Mouse (Mus musculus) CH12.LX (cell line): ENCODE measurements around the gene Emc10. TPM values are rescaled to one million over a fixed set of nuclear protein-coding genes. Genes with fewer than 3 reads are reported as not detected.

ENCODE experiments used
- DNase-seq: peaks from one replicate; pipeline ENCODE4 v3.0.0-alpha.2; 2013; ENCODE audit errors: extremely low read depth
- H3K27ac ChIP-seq: 2 replicates; pipeline ENCODE4 v1.5.1; 2012; ENCODE audit warnings: low read depth, mild to moderate bottlenecking, control low read depth, moderate library complexity; ENCODE audit not compliant: insufficient read depth
- H3K27me3 ChIP-seq: replicated peaks from 2 replicates; pipeline ENCODE3; 2012; ENCODE audit warnings: inconsistent platforms
- H3K36me3 ChIP-seq, 2 experiments: replicated peaks in 1 of 2; 2 replicates each; pipeline versions ENCODE3 to v1.6.1; 2012; ENCODE audit warnings: inconsistent platforms in 1 of 2, low read length in 1 of 2, mild to moderate bottlenecking in 1 of 2, mixed read lengths in 1 of 2, moderate library complexity in 1 of 2; ENCODE audit not compliant: control insufficient read depth in 1 of 2, insufficient read depth in 1 of 2
- H3K4me1 ChIP-seq, 2 experiments: 2 replicates each; pipeline ENCODE4 v1.6.1; 2012; ENCODE audit warnings: inconsistent platforms in 1 of 2, moderate library complexity in 1 of 2; ENCODE audit not compliant: insufficient read depth in 2 of 2, control insufficient read depth in 1 of 2
- H3K4me2 ChIP-seq: 2 replicates; pipeline ENCODE4 v1.6.1; 2012; ENCODE audit warnings: low read depth, mild to moderate bottlenecking, control low read depth; ENCODE audit not compliant: poor library complexity, insufficient read depth, severe bottlenecking
- H3K4me3 ChIP-seq, 3 experiments: fragments of 150-350 bp in 1 of 3; sonication (generic) in 1 of 3; replicated peaks in 1 of 3; 2 replicates each; pipeline versions ENCODE3 to v1.5.1; 2011 to 2012; ENCODE audit warnings: low read depth in 2 of 3, low read length in 2 of 3, mild to moderate bottlenecking in 2 of 3, moderate library complexity in 2 of 3, control low read depth in 1 of 3, improper control_type of control experiment in 1 of 3, inconsistent platforms in 1 of 3, mixed read lengths in 1 of 3; ENCODE audit not compliant: poor library complexity in 1 of 3
- H3K79me2 ChIP-seq: replicated peaks from 2 replicates; pipeline ENCODE4 v1.6.1; 2012; ENCODE audit warnings: mild to moderate bottlenecking, moderate library complexity; ENCODE audit not compliant: control insufficient read depth, poor library complexity, insufficient read depth, severe bottlenecking; ENCODE audit errors: extremely low read depth
- H3K9ac ChIP-seq: 2 replicates; pipeline ENCODE4 v1.6.1; 2012; ENCODE audit warnings: low read depth, mild to moderate bottlenecking, control low read depth, moderate library complexity; ENCODE audit not compliant: insufficient read depth
- H3K9me3 ChIP-seq: replicated peaks from 2 replicates; pipeline ENCODE3; 2012; ENCODE audit warnings: low read length, inconsistent platforms, mixed read lengths
- BHLHE40 ChIP-seq: IDR thresholded peaks from 2 replicates; pipeline ENCODE4 v1.6.1; 2011; ENCODE audit warnings: mild to moderate bottlenecking, low read depth, low read length, improper control_type of control experiment
- CHD1 ChIP-seq: IDR thresholded peaks from 2 replicates; pipeline ENCODE4 v1.6.1; 2012; ENCODE audit warnings: low read depth, low read length, improper control_type of control experiment, inconsistent platforms
- CHD2 ChIP-seq: IDR thresholded peaks from 2 replicates; pipeline ENCODE4 v1.6.1; 2011; ENCODE audit warnings: low read length, improper control_type of control experiment
- CTCF ChIP-seq, 2 experiments: IDR thresholded peaks in 1 of 2; conservative IDR thresholded peaks in 1 of 2; 2 replicates each; pipeline ENCODE4 v1.5.1; 2011 to 2012; ENCODE audit warnings: low read depth in 2 of 2, low read length in 2 of 2, improper control_type of control experiment in 1 of 2, inconsistent platforms in 1 of 2, mild to moderate bottlenecking in 1 of 2, moderate library complexity in 1 of 2
- E2F4 ChIP-seq: IDR thresholded peaks from 2 replicates; pipeline ENCODE4 v1.6.1; 2011; ENCODE audit warnings: low read depth, low read length, improper control_type of control experiment; ENCODE audit not compliant: insufficient replicate concordance
- ELF1 ChIP-seq: IDR thresholded peaks from 2 replicates; pipeline ENCODE4 v1.6.1; 2014; ENCODE audit warnings: low read depth, mild to moderate bottlenecking, inconsistent platforms, low read length, improper control_type of control experiment
- EP300 ChIP-seq: IDR thresholded peaks from 2 replicates; pipeline ENCODE4 v1.6.1; 2011; ENCODE audit warnings: low read length, improper control_type of control experiment
- ETS1 ChIP-seq: conservative IDR thresholded peaks from 2 replicates; pipeline ENCODE4 v1.6.1; 2012; ENCODE audit warnings: low read depth, mild to moderate bottlenecking, inconsistent platforms, low read length, improper control_type of control experiment, moderate library complexity
- GABPA ChIP-seq: IDR thresholded peaks from 2 replicates; pipeline ENCODE4 v1.6.1; 2012; ENCODE audit warnings: low read depth, low read length, improper control_type of control experiment, inconsistent platforms; ENCODE audit not compliant: insufficient replicate concordance
- HCFC1 ChIP-seq: IDR thresholded peaks from 2 replicates; pipeline ENCODE4 v1.6.1; 2012; ENCODE audit warnings: low read depth, mild to moderate bottlenecking, inconsistent platforms, low read length, improper control_type of control experiment
- IRF4 ChIP-seq: IDR thresholded peaks from 2 replicates; pipeline ENCODE4 v1.6.1; 2014; ENCODE audit warnings: low read depth, mild to moderate bottlenecking, inconsistent platforms, low read length, improper control_type of control experiment
- JUN ChIP-seq: IDR thresholded peaks from 2 replicates; pipeline ENCODE4 v1.6.1; 2011; ENCODE audit warnings: low read depth, mild to moderate bottlenecking, low read length, improper control_type of control experiment, moderate library complexity; ENCODE audit not compliant: insufficient read depth
- JUND ChIP-seq: conservative IDR thresholded peaks from 2 replicates; pipeline ENCODE4 v1.6.1; 2011; ENCODE audit warnings: low read depth, low read length, improper control_type of control experiment
- KAT2A ChIP-seq: IDR thresholded peaks from 2 replicates; pipeline ENCODE4 v1.6.1; 2012; ENCODE audit warnings: low read length, improper control_type of control experiment, inconsistent platforms; ENCODE audit not compliant: insufficient replicate concordance
- MAFK ChIP-seq: IDR thresholded peaks from 2 replicates; pipeline ENCODE4 v1.6.1; 2011; ENCODE audit warnings: low read length, improper control_type of control experiment; ENCODE audit not compliant: insufficient replicate concordance
- MAX ChIP-seq: IDR thresholded peaks from 2 replicates; pipeline ENCODE4 v1.6.1; 2011; ENCODE audit warnings: low read length, improper control_type of control experiment
- MAZ ChIP-seq: IDR thresholded peaks from 2 replicates; pipeline ENCODE4 v1.6.1; 2012; ENCODE audit warnings: low read depth, mild to moderate bottlenecking, inconsistent platforms, low read length, improper control_type of control experiment, moderate library complexity
- MEF2A ChIP-seq: IDR thresholded peaks from 2 replicates; pipeline ENCODE4 v1.6.1; 2014; ENCODE audit warnings: low read depth, mild to moderate bottlenecking, inconsistent platforms, low read length, improper control_type of control experiment, borderline replicate concordance
- MXI1 ChIP-seq: IDR thresholded peaks from 2 replicates; pipeline ENCODE4 v1.6.1; 2011; ENCODE audit warnings: mild to moderate bottlenecking, low read depth, low read length, improper control_type of control experiment
- MYC ChIP-seq: IDR thresholded peaks from 2 replicates; pipeline ENCODE4 v1.6.1; 2011; ENCODE audit warnings: low read depth, mild to moderate bottlenecking, improper control_type of control experiment, low read length
- NELFE ChIP-seq: IDR thresholded peaks from 2 replicates; pipeline ENCODE4 v1.6.1; 2011; ENCODE audit warnings: low read depth, low read length, improper control_type of control experiment
- NRF1 ChIP-seq: IDR thresholded peaks from 2 replicates; pipeline ENCODE4 v1.6.1; 2014; ENCODE audit warnings: low read depth, mild to moderate bottlenecking, inconsistent platforms, low read length, improper control_type of control experiment, moderate library complexity
- PAX5 ChIP-seq: IDR thresholded peaks from 2 replicates; pipeline ENCODE4 v1.6.1; 2012; ENCODE audit warnings: low read length, inconsistent platforms, mixed read lengths
- POLR2A ChIP-seq: IDR thresholded peaks from 2 replicates; pipeline ENCODE4 v1.6.1; 2011; ENCODE audit warnings: low read depth, mild to moderate bottlenecking, improper control_type of control experiment, low read length
- POLR2AphosphoS2 ChIP-seq: IDR thresholded peaks from 2 replicates; pipeline ENCODE4 v1.6.1; 2011; ENCODE audit warnings: low read depth, low read length, improper control_type of control experiment
- RAD21 ChIP-seq: IDR thresholded peaks from 2 replicates; pipeline ENCODE4 v1.6.1; 2011; ENCODE audit warnings: low read depth, mild to moderate bottlenecking, low read length, improper control_type of control experiment, moderate library complexity
- RCOR1 ChIP-seq: conservative IDR thresholded peaks from 2 replicates; pipeline ENCODE4 v1.6.1; 2012; ENCODE audit warnings: low read depth, mild to moderate bottlenecking, inconsistent platforms, low read length, improper control_type of control experiment
- SIN3A ChIP-seq: IDR thresholded peaks from 2 replicates; pipeline ENCODE4 v1.6.1; 2012; ENCODE audit warnings: low read length, improper control_type of control experiment, inconsistent platforms
- SMC3 ChIP-seq: IDR thresholded peaks from 2 replicates; pipeline ENCODE4 v1.6.1; 2011; ENCODE audit warnings: low read depth, low read length, improper control_type of control experiment
- TBP ChIP-seq: conservative IDR thresholded peaks from 2 replicates; pipeline ENCODE4 v1.6.1; 2011; ENCODE audit warnings: low read depth, low read length, improper control_type of control experiment
- TCF12 ChIP-seq: IDR thresholded peaks from 2 replicates; pipeline ENCODE4 v1.6.1; 2014; ENCODE audit warnings: low read depth, mild to moderate bottlenecking, inconsistent platforms, low read length, improper control_type of control experiment
- UBTF ChIP-seq: IDR thresholded peaks from 2 replicates; pipeline ENCODE4 v1.6.1; 2012; ENCODE audit warnings: low read depth, mild to moderate bottlenecking, inconsistent platforms, low read length, improper control_type of control experiment, moderate library complexity
- USF1 ChIP-seq: IDR thresholded peaks from 2 replicates; pipeline ENCODE4 v1.6.1; 2014; ENCODE audit warnings: low read depth, mild to moderate bottlenecking, inconsistent platforms, low read length, improper control_type of control experiment
- USF2 ChIP-seq: conservative IDR thresholded peaks from 2 replicates; pipeline ENCODE4 v1.6.1; 2011; ENCODE audit warnings: low read depth, low read length, improper control_type of control experiment
- ZC3H11A ChIP-seq: IDR thresholded peaks from 2 replicates; pipeline ENCODE4 v1.6.1; 2012; ENCODE audit warnings: low read depth, mild to moderate bottlenecking, inconsistent platforms, low read length, improper control_type of control experiment
- ZMIZ1 ChIP-seq: IDR thresholded peaks from 2 replicates; pipeline ENCODE4 v1.6.1; 2012; ENCODE audit warnings: low read depth, mild to moderate bottlenecking, inconsistent platforms, low read length, improper control_type of control experiment
- ZNF384 ChIP-seq: IDR thresholded peaks from 2 replicates; pipeline ENCODE4 v1.6.1; 2012; ENCODE audit warnings: low read depth, low read length, improper control_type of control experiment, inconsistent platforms
- dilution Hi-C: fragments of 300-500 bp; cut with MboI; formaldehyde crosslinking; loops from 2 replicates; pipeline ENCODE4 v1.14.3; 2020; ENCODE audit warnings: low sequenced_read_pairs; ENCODE audit not compliant: extremely low pct_unique_long_range_greater_than_20kb, extremely low pct_ligation_motif_present
- in situ Hi-C: fragments of 300-500 bp; cut with MboI; formaldehyde crosslinking; loops from 3 replicates; pipeline ENCODE4 v1.14.3; 2019; ENCODE audit warnings: low sequenced_read_pairs, low pct_ligation_motif_present, low pct_unique_long_range_greater_than_20kb, mixed read lengths
- polyA plus RNA-seq: library from polyadenylated mRNA; unstranded; fragments of >175 nt; gene quantifications from 2 replicates; pipeline ENCODE4 v1.2.1, GENCODE M21; 2012; ENCODE audit warnings: low read depth; ENCODE audit not compliant: insufficient read length
- total RNA-seq, 2 experiments: library from RNA; depleted of rRNA; stranded (reverse); fragments of 300-350 nt in 1 of 2; fragments of >200 nt in 1 of 2; gene quantifications; 2 replicates each; pipeline ENCODE4 v1.2.3; 2012 to 2014

Emc10 gene
- total and polyA plus RNA-seq, 3 experiments, result 14.4 to 49.1 (median 32.4) TPM

DNA sequence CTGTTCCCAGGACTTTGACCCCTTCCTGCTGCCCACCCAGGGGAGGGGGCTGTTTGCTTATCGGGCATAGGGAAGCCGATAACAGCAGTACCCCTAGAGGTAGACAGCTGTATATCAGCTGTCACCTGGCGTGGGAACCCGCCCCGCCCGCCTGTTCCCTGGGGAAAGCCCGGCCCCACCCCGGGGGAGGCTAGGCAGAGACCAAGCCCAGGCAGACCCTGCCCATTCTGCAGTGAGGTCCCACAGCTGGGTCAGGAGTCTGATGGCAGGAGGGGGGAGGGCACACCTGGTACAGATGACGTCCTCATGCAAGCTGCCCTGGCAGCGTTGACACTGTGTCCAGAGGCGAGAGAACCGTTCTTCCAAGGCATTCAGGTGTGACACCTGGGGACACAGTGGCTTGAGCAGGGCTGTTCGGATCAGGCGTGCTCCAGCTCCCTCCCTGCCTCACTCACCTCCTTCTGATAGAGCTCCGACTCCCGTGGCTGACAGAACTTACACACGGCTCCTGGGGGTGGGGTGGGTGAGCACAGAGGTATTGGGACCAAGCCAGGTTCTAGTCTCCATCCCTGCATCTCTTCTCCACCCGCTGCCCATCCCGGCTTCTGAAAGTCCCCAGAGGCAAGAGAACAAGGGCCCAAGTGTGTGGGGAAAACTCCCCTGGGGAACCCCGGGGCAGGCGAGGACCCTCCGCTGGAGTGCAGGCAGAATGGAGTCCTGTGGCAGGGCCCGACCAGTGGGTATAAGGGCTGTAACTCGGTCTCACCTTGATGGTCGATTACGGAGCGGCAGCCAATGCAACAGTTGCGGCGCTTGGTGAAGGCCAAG is 36.8 kb upstream of the Emc10 start:
- Histone ChIP-seq H3K4me3 (peak overlapping the region; percentile 10 to 65 (median 51)), H3K4me1 (peaks cover 53 to 63% of the 10 kb centered on the region in 2 experiments), H3K27ac (peak overlapping the region; percentile 98), H3K36me3 (peaks cover 36 to 68% of the 10 kb centered on the region in 2 experiments), H3K9ac (no peak overlapping the region; the same call in 1 of the 2 replicates), H3K4me2 (peak overlapping the region; percentile 52), H3K79me2 (peaks cover 10% of the 10 kb centered on the region), H3K9me3 (no peaks in the 10 kb centered on the region), H3K27me3 (no peaks in the 10 kb centered on the region)
- in situ Hi-C loops, result no loop called here
- peak; percentile 68 for DNase-seq
- dilution Hi-C loops, result no loop called here
- peak; percentile 68 for TF ChIP-seq BHLHE40
- TF ChIP-seq ZNF384, result no peak
- 0 out of 2 replicates have a peak, but pooled peaks have one; percentile 41 for TF ChIP-seq KAT2A
- TF ChIP-seq PAX5, result no peak
- peak; percentile 55; the same call in 1 of the 2 replicates for TF ChIP-seq ZMIZ1
- no peak for TF ChIP-seq POLR2AphosphoS2
- TF ChIP-seq JUN, result no peak
- TF ChIP-seq IRF4, result 0 out of 2 replicates have a peak, but pooled peaks have one; percentile 30
- no peak for TF ChIP-seq RAD21
- TF ChIP-seq USF1, result no peak
- no peak; the same call in 1 of the 2 replicates for TF ChIP-seq HCFC1
- TF ChIP-seq E2F4, result no peak
- peak in 1 of 2 experiments; percentile 20; a peak in 2 of 4 replicates for TF ChIP-seq CTCF (conservative IDR thresholded peaks at IDR 0.05 in 1 of 2, IDR thresholded peaks at IDR 0.05 in 1 of 2; ENCODE audit: low read depth in 2 of 2, low read length in 2 of 2)
- TF ChIP-seq MAZ, result peak; percentile 83
- no peak for TF ChIP-seq ZC3H11A
- TF ChIP-seq USF2, result no peak
- no peak for TF ChIP-seq ELF1
- no peak for TF ChIP-seq SMC3
- TF ChIP-seq MAFK, result 0 out of 2 replicates have a peak, but pooled peaks have one; percentile 16
- peak; percentile 93 for TF ChIP-seq ETS1
- no peak for TF ChIP-seq JUND
- peak; percentile 69 for TF ChIP-seq CHD2
- 0 out of 2 replicates have a peak, but pooled peaks have one; percentile 43 for TF ChIP-seq CHD1
- TF ChIP-seq RCOR1, result no peak
- TF ChIP-seq GABPA, result no peak
- TF ChIP-seq SIN3A, result no peak; the same call in none of the 2 replicates
- TF ChIP-seq NELFE, result 0 out of 2 replicates have a peak, but pooled peaks have one; percentile 44
- TF ChIP-seq POLR2A, result no peak; the same call in 1 of the 2 replicates
- 0 out of 2 replicates have a peak, but pooled peaks have one; percentile 40 for TF ChIP-seq MXI1
- peak; percentile 65; the same call in 1 of the 2 replicates for TF ChIP-seq EP300
- TF ChIP-seq MAX, result peak; percentile 16; the same call in 1 of the 2 replicates
- TF ChIP-seq NRF1, result no peak
- no peak for TF ChIP-seq TBP
- TF ChIP-seq MYC, result no peak
- TF ChIP-seq MEF2A, result no peak
- peak; percentile 98 for TF ChIP-seq TCF12
- TF ChIP-seq UBTF, result 0 out of 2 replicates have a peak, but pooled peaks have one; percentile 35
